Mouse (Mus musculus): ENCODE measurements at regions not wholly inside any gene's neighbourhood (a gene's known extent, or its start where the extent isn't known, plus 50 kb on each side); places are given as distances from the start of the nearest gene placed in this dataset.

- in situ Hi-C loops (cut with MboI; ENCODE audit: low sequenced_read_pairs in 2 of 2, unreplicated experiment in 2 of 2) = no loop called here
- Histone ChIP-seq H3K36me3 (ENCODE audit: control insufficient read depth, insufficient read depth, low read length, poor library complexity, severe bottlenecking) (no peaks in the 10 kb centered on the region), H3K9ac (ENCODE audit: insufficient read depth, low read depth, low read length, poor library complexity, severe bottlenecking) (no peak overlapping the region), H3K4me3 (ENCODE audit: insufficient read depth in 1 of 2, low read depth in 1 of 2, low read length in 2 of 2, poor library complexity in 1 of 2, severe bottlenecking in 1 of 2) (peak overlapping the region; percentile 13 to 15; a peak in 1 of 4 replicates), H3K4me1 (ENCODE audit: control insufficient read depth in 2 of 2, insufficient read depth in 2 of 2, low read length in 2 of 2, poor library complexity in 1 of 2) (peaks cover 4 to 6% of the 10 kb centered on the region in 2 experiments; a peak in 2 of 4 replicates), H3K27ac (ENCODE audit: insufficient read depth, low read depth, low read length, poor library complexity, severe bottlenecking) (no peak overlapping the region), H3K9me3 (ENCODE audit: control insufficient read depth, insufficient read depth, low read depth, low read length) (no peaks in the 10 kb centered on the region)
- TF ChIP-seq ZNF384 (IDR thresholded peaks at IDR 0.05; ENCODE audit: low read depth, low read length) = no peak
- TF ChIP-seq HCFC1 (IDR thresholded peaks at IDR 0.05; ENCODE audit: borderline replicate concordance, insufficient read depth, low read length) = no peak
- no peak for TF ChIP-seq MAFK (IDR thresholded peaks at IDR 0.05; ENCODE audit: insufficient read depth, low read depth, low read length)
- no peak for TF ChIP-seq CHD2 (IDR thresholded peaks at IDR 0.05; ENCODE audit: low read depth, low read length)
- no peak for TF ChIP-seq ZC3H11A (IDR thresholded peaks at IDR 0.05; ENCODE audit: borderline replicate concordance, low read depth, low read length)
- DNase-seq (ENCODE audit: low read depth, low spot score) = no peak
Observed at GRCm38 (mm10) chr10:43723615-43723937, 145.5 kb downstream of the Cd24a start.

GRCm38 (mm10) chr10:43727746-43728145 lies 149.7 kb downstream of the Cd24a start:
- in situ Hi-C loops (cut with MboI; ENCODE audit: low sequenced_read_pairs in 2 of 2, unreplicated experiment in 2 of 2) = no loop called here
- no peaks in the 10 kb centered on the region for H3K36me3 ChIP-seq (ENCODE audit: control insufficient read depth, insufficient read depth, low read length, poor library complexity, severe bottlenecking)
- H3K9me3 ChIP-seq (ENCODE audit: control insufficient read depth, insufficient read depth, low read depth, low read length) = no peaks in the 10 kb centered on the region
- TF ChIP-seq ZNF384 (IDR thresholded peaks at IDR 0.05; ENCODE audit: low read depth, low read length) (no peak), HCFC1 (IDR thresholded peaks at IDR 0.05; ENCODE audit: borderline replicate concordance, insufficient read depth, low read length) (no peak), ZC3H11A (IDR thresholded peaks at IDR 0.05; ENCODE audit: borderline replicate concordance, low read depth, low read length) (no peak), MAFK (IDR thresholded peaks at IDR 0.05; ENCODE audit: insufficient read depth, low read depth, low read length) (no peak), CHD2 (IDR thresholded peaks at IDR 0.05; ENCODE audit: low read depth, low read length) (no peak)
- no peak overlapping the region for H3K9ac ChIP-seq (ENCODE audit: insufficient read depth, low read depth, low read length, poor library complexity, severe bottlenecking)
- H3K4me3 ChIP-seq (ENCODE audit: insufficient read depth in 1 of 2, low read depth in 1 of 2, low read length in 2 of 2, poor library complexity in 1 of 2, severe bottlenecking in 1 of 2) = no peak overlapping the region
- DNase-seq (ENCODE audit: low read depth, low spot score) = no peak
- no peak overlapping the region for H3K27ac ChIP-seq (ENCODE audit: insufficient read depth, low read depth, low read length, poor library complexity, severe bottlenecking)
- H3K4me1 ChIP-seq (ENCODE audit: control insufficient read depth in 2 of 2, insufficient read depth in 2 of 2, low read length in 2 of 2, poor library complexity in 1 of 2) = peaks cover 0 to 4% of the 10 kb centered on the region in 2 experiments; a peak in 1 of 4 replicates

DNA sequence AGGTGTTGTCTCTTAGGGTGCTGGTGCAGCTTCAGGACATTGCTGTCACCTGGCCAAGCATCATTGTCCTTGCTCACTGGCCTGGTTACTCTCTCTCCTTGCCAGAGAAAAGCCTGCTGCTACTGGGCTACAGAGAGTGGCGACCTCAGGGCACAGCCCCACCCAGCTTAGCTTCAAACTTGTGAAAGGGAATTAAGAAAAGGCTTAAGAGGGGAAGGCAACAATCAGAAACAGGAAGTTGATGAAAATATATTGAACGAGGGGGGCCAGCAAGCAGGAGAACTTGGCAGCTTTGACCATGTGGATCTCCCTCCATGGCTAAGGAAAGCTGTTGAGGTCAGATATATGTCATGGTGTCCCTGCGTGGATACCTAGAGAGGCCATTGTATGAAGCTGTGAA lies 151.1 kb downstream of the Cd24a start:
- DNase-seq (ENCODE audit: low read depth, low spot score) = no peak
- no peak for TF ChIP-seq ZC3H11A (IDR thresholded peaks at IDR 0.05; ENCODE audit: borderline replicate concordance, low read depth, low read length)
- no peak for TF ChIP-seq MAFK (IDR thresholded peaks at IDR 0.05; ENCODE audit: insufficient read depth, low read depth, low read length)
- TF ChIP-seq CHD2 (IDR thresholded peaks at IDR 0.05; ENCODE audit: low read depth, low read length) = no peak
- TF ChIP-seq HCFC1 (IDR thresholded peaks at IDR 0.05; ENCODE audit: borderline replicate concordance, insufficient read depth, low read length) = no peak
- TF ChIP-seq ZNF384 (IDR thresholded peaks at IDR 0.05; ENCODE audit: low read depth, low read length) = no peak
- in situ Hi-C loops (cut with MboI; ENCODE audit: low sequenced_read_pairs in 2 of 2, unreplicated experiment in 2 of 2) = no loop called here
- H3K36me3 ChIP-seq (ENCODE audit: control insufficient read depth, insufficient read depth, low read length, poor library complexity, severe bottlenecking) = no peaks in the 10 kb centered on the region
- no peak overlapping the region for H3K4me3 ChIP-seq (ENCODE audit: insufficient read depth in 1 of 2, low read depth in 1 of 2, low read length in 2 of 2, poor library complexity in 1 of 2, severe bottlenecking in 1 of 2)
- no peak overlapping the region for H3K9ac ChIP-seq (ENCODE audit: insufficient read depth, low read depth, low read length, poor library complexity, severe bottlenecking)
- no peaks in the 10 kb centered on the region for H3K9me3 ChIP-seq (ENCODE audit: control insufficient read depth, insufficient read depth, low read depth, low read length)
- no peaks in the 10 kb centered on the region for H3K4me1 ChIP-seq (ENCODE audit: control insufficient read depth in 2 of 2, insufficient read depth in 2 of 2, low read length in 2 of 2, poor library complexity in 1 of 2)
- H3K27ac ChIP-seq (ENCODE audit: insufficient read depth, low read depth, low read length, poor library complexity, severe bottlenecking) = no peak overlapping the region

DNA sequence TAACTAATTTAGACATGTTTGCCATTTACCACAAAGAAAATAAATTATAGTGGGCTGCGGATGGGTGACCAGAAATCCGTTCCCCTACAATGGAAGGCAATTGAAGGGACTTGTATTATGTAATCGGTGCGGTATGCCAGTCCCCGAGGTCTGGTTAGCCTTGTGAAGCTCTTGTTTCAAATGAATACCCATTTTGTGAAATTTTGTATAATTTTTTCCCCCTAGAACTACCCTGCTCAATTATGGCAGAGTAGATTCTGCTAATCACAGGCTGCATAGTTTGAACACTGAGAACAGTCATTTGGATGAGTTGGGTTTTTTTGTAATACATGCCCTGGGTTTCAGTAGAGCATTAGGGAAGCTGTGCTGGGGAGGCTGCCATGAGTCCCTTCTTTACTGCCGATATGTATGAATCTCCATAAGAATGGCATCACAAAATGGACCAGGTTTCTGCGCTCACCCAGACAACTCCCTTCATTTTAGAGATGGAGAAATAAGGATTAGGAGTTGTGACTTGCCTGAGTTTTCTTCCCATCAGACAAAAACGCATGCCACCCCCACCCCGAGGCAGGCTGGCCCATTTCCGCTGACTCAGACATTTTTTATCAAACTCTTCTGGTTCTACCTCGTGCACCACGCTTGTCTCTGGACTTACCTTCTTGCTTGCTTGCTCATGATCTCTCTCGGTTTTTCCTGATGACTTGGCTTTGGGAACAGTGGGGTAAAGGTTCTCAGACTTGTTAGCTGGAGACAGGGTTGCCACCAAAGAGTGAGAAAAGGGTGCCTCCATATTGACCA lies 155.7 kb downstream of the Cd24a start:
- Histone ChIP-seq H3K27ac (ENCODE audit: insufficient read depth, low read depth, low read length, poor library complexity, severe bottlenecking) (no peak overlapping the region), H3K4me3 (ENCODE audit: insufficient read depth in 1 of 2, low read depth in 1 of 2, low read length in 2 of 2, poor library complexity in 1 of 2, severe bottlenecking in 1 of 2) (no peak overlapping the region), H3K36me3 (ENCODE audit: control insufficient read depth, insufficient read depth, low read length, poor library complexity, severe bottlenecking) (no peaks in the 10 kb centered on the region), H3K9ac (ENCODE audit: insufficient read depth, low read depth, low read length, poor library complexity, severe bottlenecking) (no peak overlapping the region), H3K9me3 (ENCODE audit: control insufficient read depth, insufficient read depth, low read depth, low read length) (no peaks in the 10 kb centered on the region), H3K4me1 (ENCODE audit: control insufficient read depth in 2 of 2, insufficient read depth in 2 of 2, low read length in 2 of 2, poor library complexity in 1 of 2) (no peaks in the 10 kb centered on the region)
- in situ Hi-C loops (cut with MboI; ENCODE audit: low sequenced_read_pairs in 2 of 2, unreplicated experiment in 2 of 2) = no loop called here
- no peak for DNase-seq (ENCODE audit: low read depth, low spot score)
- TF ChIP-seq MAFK (IDR thresholded peaks at IDR 0.05; ENCODE audit: insufficient read depth, low read depth, low read length) = peak; percentile 81; the same call in 1 of the 2 replicates
- no peak for TF ChIP-seq HCFC1 (IDR thresholded peaks at IDR 0.05; ENCODE audit: borderline replicate concordance, insufficient read depth, low read length)
- TF ChIP-seq CHD2 (IDR thresholded peaks at IDR 0.05; ENCODE audit: low read depth, low read length) = no peak

Data from ES-E14 (cell line).